ENCODE assay signal across 8 mouse cellular contexts in genomic region chr11:90169200-90170013, GRCm38 (mm10). TPM values are rescaled to one million over a fixed set of nuclear protein-coding genes. Genes with fewer than 3 reads are reported as not detected.
DNase-seq lines count a peak whose midpoint lies in the region; ATAC-seq and TF ChIP-seq lines count a peak whose summit lies in the region.

No protein-coding gene starts in this region.

- H3K27me3 ChIP-seq in forebrain, embryonic 12.5 days: 0 out of 2 replicates have a peak, but pooled peaks cover 5% of the 10 kb centered on the region
- H3K27me3 ChIP-seq in intestine, embryonic 15.5 days (replicated peaks): no peaks in the 10 kb centered on the region
- no peaks in the 10 kb centered on the region for H3K27me3 ChIP-seq in midbrain, postnatal 0 days (ENCODE audit: insufficient read depth, low read length)

- peak overlapping the region; percentile 48 for H3K4me2 ChIP-seq in forebrain, embryonic 12.5 days
- peak overlapping the region; percentile 59 for H3K4me2 ChIP-seq in intestine, embryonic 15.5 days (replicated peaks)
- H3K4me2 ChIP-seq in midbrain, postnatal 0 days (ENCODE audit: low read depth, low read length, poor library complexity, severe bottlenecking): peak overlapping the region; percentile 41

- DNase-seq in lung, adult 2 months: no peak
- no peak for DNase-seq in lung, postnatal 4 days
- DNase-seq in midbrain, postnatal 0 days (ENCODE audit: low spot score): no peak
- DNase-seq in c-Kit-positive CD71-positive TER-119-positive erythroid progenitor cells, embryonic 14.5 days (ENCODE audit: low spot score): no peak
- DNase-seq in cerebellum, adult 9-10 months: no peak
- DNase-seq in cerebellum, postnatal 10 days: no peak

- TF ChIP-seq CTCF in lung, adult 2 months (IDR thresholded peaks at IDR 0.05; ENCODE audit: insufficient read depth, low read length): no peak
- TF ChIP-seq CTCF in midbrain, postnatal 0 days (IDR thresholded peaks at IDR 0.05): no peak

- H3K36me3 ChIP-seq in forebrain, embryonic 12.5 days (replicated peaks): no peaks in the 10 kb centered on the region
- H3K36me3 ChIP-seq in intestine, embryonic 15.5 days: no peaks in the 10 kb centered on the region
- no peaks in the 10 kb centered on the region for H3K36me3 ChIP-seq in midbrain, postnatal 0 days (ENCODE audit: insufficient read depth, low read length)

- peaks cover 4% of the 10 kb centered on the region; the same call in 1 of the 2 replicates for H3K4me1 ChIP-seq in lung, adult 2 months (ENCODE audit: control insufficient read depth, insufficient read depth, low read length)
- H3K4me1 ChIP-seq in forebrain, embryonic 12.5 days: no peaks in the 10 kb centered on the region
- no peaks in the 10 kb centered on the region for H3K4me1 ChIP-seq in intestine, embryonic 15.5 days (replicated peaks)
- H3K4me1 ChIP-seq in midbrain, postnatal 0 days (ENCODE audit: insufficient read depth, low read length): no peaks in the 10 kb centered on the region; the same call in 1 of the 2 replicates

- H3K27ac ChIP-seq in forebrain, embryonic 12.5 days: no peak overlapping the region
- no peak overlapping the region for H3K27ac ChIP-seq in intestine, embryonic 15.5 days
- H3K27ac ChIP-seq in midbrain, postnatal 0 days (ENCODE audit: low read depth, low read length): no peak overlapping the region

- H3K9me3 ChIP-seq in forebrain, embryonic 12.5 days: no peaks in the 10 kb centered on the region
- H3K9me3 ChIP-seq in intestine, embryonic 15.5 days: no peaks in the 10 kb centered on the region
- no peaks in the 10 kb centered on the region for H3K9me3 ChIP-seq in midbrain, postnatal 0 days (ENCODE audit: low read length)

- WGBS in lung, adult 2 months: 55% methylated on average over 20 of the region's 20 CpGs
- 58% methylated on average over 20 of the region's 20 CpGs for WGBS in forebrain, embryonic 12.5 days
- WGBS in intestine, embryonic 15.5 days: 52% methylated on average over 20 of the region's 20 CpGs
- WGBS in midbrain, postnatal 0 days: 57% methylated on average over 20 of the region's 20 CpGs

- H3K4me3 ChIP-seq in lung, adult 2 months (replicated peaks; ENCODE audit: extremely low read depth, low read depth, low read length): peak overlapping the region; percentile 9
- peak overlapping the region; percentile 19; the same call in 1 of the 2 replicates for H3K4me3 ChIP-seq in forebrain, embryonic 12.5 days (replicated peaks)
- peak overlapping the region; percentile 18 for H3K4me3 ChIP-seq in intestine, embryonic 15.5 days (replicated peaks)
- 0 out of 2 replicates have a peak overlapping the region, but pooled peaks have one; percentile 8 for H3K4me3 ChIP-seq in midbrain, postnatal 0 days (ENCODE audit: low read depth, low read length)

- peak; percentile 51; the same call in 1 of the 2 replicates for ATAC-seq in forebrain, embryonic 12.5 days (ENCODE audit: low FRiP score)
- ATAC-seq in intestine, embryonic 15.5 days: 0 out of 2 replicates have a peak, but pooled peaks have one; percentile 58
- ATAC-seq in midbrain, postnatal 0 days (ENCODE audit: low FRiP score): no peak

- no peak overlapping the region for H3K9ac ChIP-seq in forebrain, embryonic 12.5 days
- no peak overlapping the region for H3K9ac ChIP-seq in intestine, embryonic 15.5 days
- no peak overlapping the region for H3K9ac ChIP-seq in midbrain, postnatal 0 days (replicated peaks; ENCODE audit: low read length, poor library complexity, severe bottlenecking)

- TF ChIP-seq POLR2A in lung, adult 2 months (IDR thresholded peaks at IDR 0.05; ENCODE audit: borderline replicate concordance, extremely low read depth, low read depth, low read length): no peak

RNA-seq across cellular contexts. Expression of gene Gm45716, which starts 18.1 kb away (rescaled TPM):
- polyA plus RNA-seq in lung, adult 2 months (2012; rRNA removed): 1.3 and 1.5 TPM in 2 replicates
- 18.4 and 20.0 TPM in 2 replicates for polyA plus RNA-seq in forebrain, embryonic 12.5 days (2016; fragmentation: Nextera tagmentation; extraction: Ambion mirVana)
- 9.8 and 12.3 TPM in 2 replicates for polyA plus RNA-seq in intestine, embryonic 15.5 days (2015; fragmentation: Nextera tagmentation; extraction: Ambion mirVana)
- 10.0 and 13.7 TPM in 2 replicates for total RNA-seq in midbrain, postnatal 0 days (2014; rRNA removed)
- 23.6 and 24.5 TPM in 2 replicates for polyA plus RNA-seq in midbrain, postnatal 0 days (2015; fragmentation: Nextera tagmentation; extraction: Ambion mirVana)
